Mouse (Mus musculus) neutrophil, adult 5-6 weeks (primary cell): ENCODE data around the gene Tas2r113. TPM values are rescaled to one million over a fixed set of nuclear protein-coding genes. Genes with fewer than 3 reads are reported as not detected.
"Not testable (repeated sequence)": the region's sequence is repeated elsewhere in the genome, so short reads cannot be mapped to it uniquely, and the experiment has no call there.

Source experiments
- ATAC-seq: fragments of 151-379, 151-347 bp; 2 replicates; pipeline ENCODE4 v1.8.0; 2017; ENCODE audit warnings: mild to moderate bottlenecking, moderate TSS enrichment; ENCODE audit not compliant: insufficient number of reproducible peaks, poor library complexity, low FRiP score, severe bottlenecking; ENCODE audit errors: extremely low read depth
- total RNA-seq: library from RNA; stranded (forward); fragments of 200-1000 nt; gene quantifications from 2 replicates; pipeline ENCODE4 v1.2.3, GENCODE M21; 2017

Tas2r113 gene
- total RNA-seq: not detected in 2 replicates

GRCm38 (mm10) chr6:132892711-132893110 lies at the start of gene Tas2r113:
Tas2r113 (plus strand) TSS chr6:132893011.
- no peak for ATAC-seq

- no peak for ATAC-seq
These were observed 46.0 kb upstream of the Tas2r113 start, which contains the start of gene Tas2r123 for GRCm38 (mm10) chr6:132846842-132847241. Tas2r123 (plus strand) TSS chr6:132847142.

- no peak for ATAC-seq
These were observed 37.7 kb upstream of the Tas2r113 start, which contains the start of gene Tas2r116 for GRCm38 (mm10) chr6:132855138-132855537. Tas2r116 (plus strand) TSS chr6:132855438.

- no peak for ATAC-seq
These were observed 25.1 kb upstream of the Tas2r113 start, which contains the start of gene Tas2r110 for GRCm38 (mm10) chr6:132867708-132868107. Tas2r110 (plus strand) TSS chr6:132868008.

- no peak for ATAC-seq
These were observed 16.5 kb downstream of the Tas2r113 start, which contains the start of gene Tas2r125 for GRCm38 (mm10) chr6:132909351-132909750. Tas2r125 (plus strand) TSS chr6:132909651.

- ATAC-seq: not testable (repeated sequence)
These were observed 48.6 kb downstream of the Tas2r113 start for GRCm38 (mm10) chr6:132941376-132941775.

Other genes with a start within 250 kb of the Tas2r113 start
- gene A630073D07Rik, start 241.5 kb upstream of the Tas2r113 start, total RNA-seq: not detected in 2 replicates
- not detected in 2 replicates for gene Tas2r120, start 236.1 kb upstream of the Tas2r113 start, total RNA-seq
- gene Tas2r121, start 192.0 kb upstream of the Tas2r113 start, total RNA-seq: not detected in 2 replicates
- not detected in 2 replicates for gene Tas2r122, start 181.1 kb upstream of the Tas2r113 start, total RNA-seq
- gene Tas2r115, start 155.0 kb upstream of the Tas2r113 start, total RNA-seq: not detected in 2 replicates
- not detected in 2 replicates for gene Tas2r124, start 138.3 kb upstream of the Tas2r113 start, total RNA-seq
- not detected in 2 replicates for gene Tas2r102, start 130.9 kb upstream of the Tas2r113 start, total RNA-seq
- not detected in 2 replicates for gene Tas2r136, start 114.8 kb upstream of the Tas2r113 start, total RNA-seq
- not detected in 2 replicates for gene Tas2r117, start 90.2 kb upstream of the Tas2r113 start, total RNA-seq
- gene Tas2r123, start 45.9 kb upstream of the Tas2r113 start, total RNA-seq: not detected in 2 replicates
- gene Tas2r116, start 37.6 kb upstream of the Tas2r113 start, total RNA-seq: not detected in 2 replicates
- gene Tas2r110, start 25.0 kb upstream of the Tas2r113 start, total RNA-seq: not detected in 2 replicates
- gene Tas2r125, start 16.6 kb downstream of the Tas2r113 start, total RNA-seq: not detected in 2 replicates
- not detected in 2 replicates for gene Tas2r129, start 58.1 kb downstream of the Tas2r113 start, total RNA-seq
- not detected in 2 replicates for gene Tas2r131, start 64.9 kb downstream of the Tas2r113 start, total RNA-seq
- gene Tas2r109, start 88.0 kb downstream of the Tas2r113 start, total RNA-seq: not detected in 2 replicates
- gene Tas2r103, start 144.1 kb downstream of the Tas2r113 start, total RNA-seq: not detected in 2 replicates
- not detected in 2 replicates for gene Tas2r140, start 162.8 kb downstream of the Tas2r113 start, total RNA-seq
- 15.8 and 16.1 TPM in 2 replicates for gene Smim10l1, start 211.9 kb downstream of the Tas2r113 start, total RNA-seq